Mouse (Mus musculus): ENCODE measurements at regions not wholly inside any gene's neighbourhood (a gene's known extent, or its start where the extent isn't known, plus 50 kb on each side); places are given as distances from the start of the nearest gene placed in this dataset.

DNA sequence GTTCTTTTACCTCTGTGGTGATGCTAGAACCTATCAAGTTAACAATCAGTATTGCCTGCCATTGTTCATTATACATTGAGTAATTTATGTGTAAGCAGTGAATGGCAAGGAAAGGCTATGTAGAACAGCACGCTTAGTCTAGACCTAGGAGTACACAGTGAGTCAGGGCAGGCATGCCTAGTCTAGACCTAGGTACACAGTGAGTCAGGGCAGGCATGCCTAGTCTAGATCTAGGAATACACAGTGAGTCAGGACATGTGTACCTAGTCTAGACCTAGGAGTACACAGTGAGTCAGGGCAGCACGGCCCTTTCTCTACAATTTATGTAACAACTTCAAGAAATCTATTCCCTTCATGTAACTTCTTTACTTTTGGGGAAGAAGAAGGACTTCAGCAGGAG is 347.2 kb downstream of the Tmem232 start:
- no peak for ATAC-seq (ENCODE audit: low FRiP score)
- Histone ChIP-seq H3K36me3 (replicated peaks) (no peaks in the 10 kb centered on the region), H3K27ac (no peak overlapping the region), H3K27me3 (no peaks in the 10 kb centered on the region), H3K9ac (no peak overlapping the region), H3K4me1 (no peaks in the 10 kb centered on the region), H3K4me2 (no peak overlapping the region), H3K9me3 (no peaks in the 10 kb centered on the region), H3K4me3 (replicated peaks) (no peak overlapping the region)
- 88% methylated on average over 2 of the region's 2 CpGs for WGBS

DNA sequence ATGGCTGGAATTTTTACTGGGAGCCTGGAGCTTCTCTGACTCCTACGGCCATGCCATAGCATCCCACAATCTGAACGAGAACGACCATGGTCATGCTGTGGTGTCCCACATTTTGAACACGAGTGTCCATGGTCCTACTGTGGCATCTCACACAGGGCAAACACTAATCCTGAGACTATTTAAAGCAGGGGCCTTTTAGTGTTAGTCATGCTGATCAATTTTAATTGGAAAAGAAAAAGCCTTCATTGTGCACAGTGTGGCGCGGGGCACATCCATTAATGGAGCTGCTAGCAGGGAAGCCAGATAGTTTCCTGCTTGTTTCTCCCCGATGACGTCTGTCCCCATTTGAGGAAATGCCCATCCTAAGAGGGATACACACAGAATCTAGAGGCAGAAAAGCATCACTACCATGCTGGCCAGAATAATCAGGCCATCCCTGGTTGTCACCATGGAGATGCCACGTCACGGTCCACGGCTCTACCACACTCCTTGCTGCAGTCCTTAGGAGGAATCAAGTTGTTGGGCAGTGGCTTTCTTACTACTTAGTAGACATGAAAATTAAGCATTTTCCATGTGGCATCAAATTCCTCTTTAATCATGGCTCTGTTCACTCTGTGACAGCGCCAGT is 348.0 kb downstream of the Tmem232 start:
- ATAC-seq (ENCODE audit: low FRiP score), result no peak
- Histone ChIP-seq H3K9ac (no peak overlapping the region), H3K36me3 (replicated peaks) (no peaks in the 10 kb centered on the region), H3K4me3 (replicated peaks) (no peak overlapping the region), H3K27ac (no peak overlapping the region), H3K4me2 (no peak overlapping the region), H3K27me3 (no peaks in the 10 kb centered on the region), H3K9me3 (no peaks in the 10 kb centered on the region), H3K4me1 (no peaks in the 10 kb centered on the region)
- 78% methylated on average over 12 of the region's 12 CpGs for WGBS

DNA sequence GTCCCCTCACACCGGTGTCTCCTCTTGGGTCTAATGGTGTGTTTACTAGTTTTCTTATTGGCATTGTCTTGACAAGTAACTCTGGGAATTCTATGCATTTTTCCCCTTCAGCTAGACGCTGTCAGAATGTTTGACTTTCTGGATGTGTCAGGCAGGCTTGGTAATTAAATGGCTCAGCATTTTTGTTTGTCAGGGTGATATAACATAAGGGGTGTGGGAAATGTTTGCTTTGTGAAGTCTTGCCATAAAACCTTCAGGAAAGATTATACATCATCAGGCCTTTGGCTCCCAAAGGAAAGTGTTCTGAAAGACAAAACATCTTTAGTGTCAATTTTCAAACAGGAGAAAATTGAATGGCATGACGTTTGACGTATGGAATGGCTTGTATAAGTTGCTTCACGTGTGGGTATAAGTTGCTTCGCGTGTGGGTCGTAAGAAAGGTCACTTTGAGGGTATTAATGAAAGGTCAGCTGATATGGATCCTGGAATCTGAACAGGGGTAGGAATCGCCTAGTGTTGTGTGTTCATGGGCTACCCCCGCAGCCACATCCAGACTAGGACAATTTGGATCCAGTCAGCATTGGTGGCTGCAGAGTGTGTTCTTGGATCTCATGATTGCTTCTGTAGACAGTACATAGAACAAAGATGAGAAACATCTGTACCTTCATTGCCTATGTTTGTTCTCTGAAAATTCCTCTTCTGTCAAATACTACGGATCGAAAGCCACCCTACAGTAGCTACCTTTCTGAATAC is 349.6 kb downstream of the Tmem232 start:
- Histone ChIP-seq H3K27ac (no peak overlapping the region), H3K4me2 (no peak overlapping the region), H3K27me3 (no peaks in the 10 kb centered on the region), H3K36me3 (replicated peaks) (no peaks in the 10 kb centered on the region), H3K4me3 (replicated peaks) (no peak overlapping the region), H3K9me3 (no peaks in the 10 kb centered on the region), H3K4me1 (no peaks in the 10 kb centered on the region), H3K9ac (no peak overlapping the region)
- WGBS, result 82% methylated on average over 12 of the region's 12 CpGs
- ATAC-seq (ENCODE audit: low FRiP score), result no peak

DNA sequence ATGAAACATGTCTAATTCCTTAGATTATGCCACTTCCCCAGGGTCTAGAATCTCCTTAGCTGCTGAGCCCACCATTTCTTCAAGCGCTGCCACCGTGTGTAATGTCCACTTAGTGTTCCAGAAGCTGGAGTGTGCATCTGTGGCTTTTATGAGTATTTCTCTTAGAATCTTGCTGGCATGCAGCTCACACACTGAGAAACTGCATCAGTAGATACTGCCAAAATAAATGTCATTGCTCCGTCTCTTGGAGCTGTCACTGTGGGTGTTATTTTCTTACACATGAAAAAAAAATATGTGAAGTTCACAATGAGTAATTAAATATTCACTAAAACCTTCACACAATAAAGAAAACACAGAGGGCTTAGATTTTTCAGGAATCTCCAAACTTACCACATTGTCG is 345.3 kb upstream of the 4930583I09Rik start:
- Histone ChIP-seq H3K9me3 (no peaks in the 10 kb centered on the region), H3K27me3 (no peaks in the 10 kb centered on the region), H3K4me3 (replicated peaks) (no peak overlapping the region), H3K9ac (no peak overlapping the region), H3K4me1 (no peaks in the 10 kb centered on the region), H3K36me3 (replicated peaks) (no peaks in the 10 kb centered on the region), H3K27ac (no peak overlapping the region), H3K4me2 (no peak overlapping the region)
- ATAC-seq (ENCODE audit: low FRiP score), result no peak
- WGBS, result 81% methylated on average over 4 of the region's 4 CpGs

DNA sequence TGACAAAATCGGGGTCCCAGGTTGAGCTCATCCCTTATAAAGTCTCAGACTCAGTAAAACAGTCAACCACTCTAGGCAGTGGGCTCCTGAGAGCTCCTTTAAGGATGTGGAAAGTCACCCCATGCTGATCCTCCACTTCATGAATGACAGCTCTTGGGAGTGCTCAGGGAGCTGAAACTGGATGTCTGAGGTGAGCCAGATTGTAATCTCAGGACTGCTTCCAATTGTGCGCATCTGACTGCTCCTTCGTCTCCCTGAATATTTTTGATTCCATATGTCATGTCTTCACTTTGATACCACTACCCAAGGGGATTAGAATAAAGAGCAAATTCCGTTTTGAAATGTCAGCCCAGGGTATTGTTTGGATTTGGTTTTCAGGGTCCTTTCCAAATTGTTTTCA is 339.9 kb upstream of the 4930583I09Rik start:
- H3K27ac ChIP-seq, result no peak overlapping the region
- H3K36me3 ChIP-seq (replicated peaks), result no peaks in the 10 kb centered on the region
- no peaks in the 10 kb centered on the region for H3K9me3 ChIP-seq
- no peak overlapping the region for H3K4me3 ChIP-seq (replicated peaks)
- no peak for ATAC-seq (ENCODE audit: low FRiP score)
- H3K4me2 ChIP-seq, result no peak overlapping the region
- H3K27me3 ChIP-seq, result no peaks in the 10 kb centered on the region
- WGBS, result 78% methylated on average over 4 of the region's 4 CpGs
- no peak overlapping the region for H3K9ac ChIP-seq
- no peaks in the 10 kb centered on the region for H3K4me1 ChIP-seq

DNA sequence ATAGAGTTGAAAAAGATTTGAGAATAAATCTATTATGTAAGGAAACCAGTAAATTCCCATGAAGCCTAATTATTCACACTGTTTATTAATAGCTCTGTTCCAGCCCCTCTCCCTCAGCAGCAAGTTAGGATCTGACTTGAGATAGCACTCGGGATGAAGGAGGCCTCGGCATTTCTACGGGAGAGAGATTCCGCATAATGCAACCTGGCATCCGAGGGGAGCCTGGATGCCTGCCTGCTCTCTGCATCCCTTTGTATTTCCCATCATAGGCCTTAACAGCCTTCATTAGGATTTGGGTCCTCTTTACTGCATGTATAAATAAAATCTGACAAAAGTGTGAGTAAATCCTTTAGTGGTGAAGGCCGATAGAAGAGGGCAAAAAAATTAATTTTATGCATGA is 338.2 kb upstream of the 4930583I09Rik start:
- Histone ChIP-seq H3K9me3 (no peaks in the 10 kb centered on the region), H3K27me3 (no peaks in the 10 kb centered on the region), H3K27ac (no peak overlapping the region), H3K36me3 (replicated peaks) (no peaks in the 10 kb centered on the region), H3K4me1 (no peaks in the 10 kb centered on the region), H3K4me3 (replicated peaks) (no peak overlapping the region), H3K4me2 (no peak overlapping the region), H3K9ac (no peak overlapping the region)
- no peak for ATAC-seq (ENCODE audit: low FRiP score)
- WGBS, result 75% methylated on average over 6 of the region's 6 CpGs

DNA sequence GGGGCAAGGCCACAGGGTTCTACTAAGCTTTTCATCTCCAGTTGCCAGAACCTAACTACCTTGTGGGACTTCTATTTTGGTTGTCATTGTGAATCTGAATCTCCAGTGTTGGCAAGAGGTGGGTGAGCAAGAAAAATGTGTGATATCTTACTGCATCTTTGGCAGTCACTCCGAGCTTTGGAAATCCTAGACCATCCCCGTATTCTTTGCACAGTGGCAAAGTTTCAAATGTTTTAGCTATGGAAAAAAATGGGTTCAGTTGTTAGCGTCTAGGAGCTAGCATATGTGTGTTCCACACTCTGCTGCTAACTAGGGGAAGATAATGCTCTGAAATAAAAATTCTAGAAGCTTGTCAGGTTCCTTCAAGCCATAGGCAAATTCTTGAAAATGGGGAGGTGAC is 337.4 kb upstream of the 4930583I09Rik start:
- Histone ChIP-seq H3K27ac (no peak overlapping the region), H3K9ac (no peak overlapping the region), H3K9me3 (no peaks in the 10 kb centered on the region), H3K4me1 (no peaks in the 10 kb centered on the region), H3K27me3 (no peaks in the 10 kb centered on the region), H3K4me2 (no peak overlapping the region), H3K4me3 (replicated peaks) (no peak overlapping the region), H3K36me3 (replicated peaks) (no peaks in the 10 kb centered on the region)
- WGBS, result 89% methylated on average over 3 of the region's 3 CpGs
- no peak for ATAC-seq (ENCODE audit: low FRiP score)

DNA sequence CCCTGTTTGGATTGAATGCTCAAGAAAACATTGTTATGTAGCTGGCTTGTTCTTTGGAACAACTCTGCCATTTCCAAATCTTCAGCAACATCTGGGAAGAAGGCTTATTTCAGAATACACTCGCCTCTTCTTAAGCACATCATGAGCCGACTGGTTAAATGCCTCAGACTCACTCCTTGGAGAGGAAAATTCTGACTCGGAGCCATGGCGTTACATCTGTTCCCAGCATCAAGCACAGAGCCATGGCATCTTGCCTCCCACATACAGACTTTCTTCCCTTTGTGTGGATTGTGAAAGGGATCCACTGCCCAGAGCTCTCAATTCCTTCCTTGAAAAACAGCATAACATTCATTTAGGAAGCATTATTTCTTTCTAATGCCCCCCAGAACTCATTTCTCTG is 334.8 kb upstream of the 4930583I09Rik start:
- WGBS, result 84% methylated on average over 4 of the region's 4 CpGs
- H3K4me1 ChIP-seq, result no peaks in the 10 kb centered on the region
- no peak overlapping the region for H3K4me2 ChIP-seq
- H3K27me3 ChIP-seq, result no peaks in the 10 kb centered on the region
- ATAC-seq (ENCODE audit: low FRiP score), result no peak
- H3K36me3 ChIP-seq (replicated peaks), result no peaks in the 10 kb centered on the region
- no peak overlapping the region for H3K27ac ChIP-seq
- H3K9ac ChIP-seq, result no peak overlapping the region
- H3K4me3 ChIP-seq (replicated peaks), result no peak overlapping the region
- H3K9me3 ChIP-seq, result no peaks in the 10 kb centered on the region

DNA sequence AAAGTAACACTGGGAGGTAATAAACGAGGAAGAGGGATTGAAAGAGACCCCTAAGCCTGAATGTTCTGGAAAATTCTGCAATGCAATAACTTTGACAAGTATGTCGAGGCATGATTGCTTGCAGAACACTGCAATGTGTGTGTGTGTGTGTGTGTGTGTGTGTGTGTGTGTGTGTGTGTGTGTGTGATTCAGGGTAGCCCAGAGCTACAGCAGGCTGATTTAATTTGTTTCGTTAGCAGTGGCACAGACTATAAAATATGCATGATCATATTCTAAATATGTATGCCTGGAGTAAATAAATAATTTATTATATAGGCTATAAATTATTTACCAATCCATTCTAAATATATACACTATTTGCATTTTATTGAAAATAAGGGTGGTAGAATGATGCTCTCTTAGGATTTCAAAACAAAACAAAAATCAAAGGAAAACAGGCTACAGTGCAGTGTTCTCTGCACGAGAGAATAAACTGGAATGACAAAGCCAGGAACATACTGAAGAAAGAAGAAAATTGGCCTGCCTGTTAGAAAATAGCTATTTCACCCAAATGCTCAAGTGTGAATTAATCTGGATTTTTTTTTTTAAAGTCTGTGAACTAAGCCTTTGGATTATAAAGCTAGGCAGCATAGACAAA is 334.2 kb upstream of the 4930583I09Rik start:
- ATAC-seq (ENCODE audit: low FRiP score), result no peak

DNA sequence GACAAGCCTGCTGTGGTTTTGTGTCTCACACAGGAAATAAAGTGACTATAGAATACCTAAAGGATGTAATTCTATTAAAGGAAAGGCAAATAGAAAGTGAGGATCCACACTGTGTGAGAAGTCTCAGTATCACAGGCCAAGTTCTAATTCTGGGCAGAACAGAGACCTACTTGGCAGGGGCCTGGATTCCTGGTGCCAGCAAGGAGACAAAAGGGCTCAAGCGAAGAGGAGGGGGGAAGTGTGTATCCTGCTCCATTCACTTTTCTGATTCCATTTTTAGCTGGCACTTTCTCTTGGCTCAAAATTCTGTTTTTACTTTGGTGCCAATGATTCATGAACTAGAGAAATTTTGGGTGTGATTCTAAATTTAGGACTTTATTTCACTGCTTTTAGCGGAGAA is 310.5 kb upstream of the 4930583I09Rik start:
- Histone ChIP-seq H3K36me3 (replicated peaks) (no peaks in the 10 kb centered on the region), H3K4me3 (replicated peaks) (no peak overlapping the region), H3K4me1 (no peaks in the 10 kb centered on the region), H3K27ac (no peak overlapping the region), H3K9ac (no peak overlapping the region), H3K27me3 (no peaks in the 10 kb centered on the region), H3K9me3 (peaks cover 7% of the 10 kb centered on the region; the same call in 1 of the 2 replicates), H3K4me2 (no peak overlapping the region)
- WGBS, result 91% methylated on average over 2 of the region's 2 CpGs
- ATAC-seq (ENCODE audit: low FRiP score), result no peak

More for the DNA sequence above, 334.2 kb upstream of the 4930583I09Rik start:
- Histone ChIP-seq H3K9me3 (no peaks in the 10 kb centered on the region), H3K4me2 (no peak overlapping the region), H3K27me3 (no peaks in the 10 kb centered on the region), H3K4me3 (replicated peaks) (no peak overlapping the region), H3K9ac (no peak overlapping the region), H3K36me3 (replicated peaks) (no peaks in the 10 kb centered on the region), H3K4me1 (no peaks in the 10 kb centered on the region), H3K27ac (no peak overlapping the region)
- WGBS, result 76% methylated on average over 4 of the region's 4 CpGs

DNA sequence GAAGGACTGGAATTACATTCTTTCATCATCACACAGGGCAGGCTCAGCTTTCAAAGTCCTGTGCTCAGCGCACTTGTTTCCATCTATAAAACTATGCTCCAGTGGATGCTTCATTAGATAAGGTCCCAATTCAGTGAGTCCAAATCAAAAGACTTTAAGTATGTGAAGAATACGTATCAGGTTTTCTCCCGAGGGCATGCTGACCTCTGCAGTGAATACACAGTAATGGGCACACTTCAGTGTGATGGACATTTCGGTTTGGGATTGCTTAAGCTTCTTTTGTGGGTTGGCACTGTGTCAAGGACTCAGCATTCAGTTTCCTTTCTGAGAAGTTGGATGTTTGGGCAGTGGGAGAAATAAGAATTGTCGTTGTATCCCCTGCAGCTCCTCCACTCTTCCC is 278.8 kb upstream of the 4930583I09Rik start:
- Histone ChIP-seq H3K36me3 (replicated peaks) (no peaks in the 10 kb centered on the region), H3K27me3 (no peaks in the 10 kb centered on the region), H3K4me3 (replicated peaks) (no peak overlapping the region), H3K4me2 (no peak overlapping the region), H3K27ac (no peak overlapping the region), H3K9ac (no peak overlapping the region), H3K4me1 (no peaks in the 10 kb centered on the region), H3K9me3 (no peaks in the 10 kb centered on the region)
- ATAC-seq (ENCODE audit: low FRiP score), result peak; percentile 14; the same call in 1 of the 2 replicates
- 66% methylated on average over 5 of the region's 5 CpGs for WGBS

DNA sequence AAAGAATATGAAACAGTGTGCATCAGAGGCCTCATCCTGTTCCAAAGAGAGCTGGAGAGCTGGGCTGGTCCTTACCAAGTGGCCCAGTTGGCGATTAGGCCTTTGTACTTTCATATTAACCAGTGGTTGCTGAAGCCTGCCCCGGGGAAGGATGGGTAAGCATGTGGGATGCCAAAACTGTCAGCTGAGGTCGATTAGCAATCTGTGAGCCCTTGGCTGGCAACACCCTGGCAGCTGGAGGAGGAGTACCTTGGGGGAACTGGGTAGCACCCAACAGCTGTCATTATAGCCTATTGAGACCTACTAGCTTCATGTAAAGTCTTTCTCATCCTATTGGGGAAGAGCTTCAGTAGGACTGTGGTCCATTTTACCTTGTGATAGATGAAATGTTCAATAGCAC is 277.2 kb upstream of the 4930583I09Rik start:
- H3K27ac ChIP-seq, result no peak overlapping the region
- no peak for ATAC-seq (ENCODE audit: low FRiP score)
- H3K9ac ChIP-seq, result no peak overlapping the region
- no peak overlapping the region for H3K4me3 ChIP-seq (replicated peaks)
- no peaks in the 10 kb centered on the region for H3K27me3 ChIP-seq
- no peaks in the 10 kb centered on the region for H3K4me1 ChIP-seq
- H3K36me3 ChIP-seq (replicated peaks), result no peaks in the 10 kb centered on the region
- H3K4me2 ChIP-seq, result no peak overlapping the region
- no peaks in the 10 kb centered on the region for H3K9me3 ChIP-seq
- WGBS, result 81% methylated on average over 3 of the region's 3 CpGs

DNA sequence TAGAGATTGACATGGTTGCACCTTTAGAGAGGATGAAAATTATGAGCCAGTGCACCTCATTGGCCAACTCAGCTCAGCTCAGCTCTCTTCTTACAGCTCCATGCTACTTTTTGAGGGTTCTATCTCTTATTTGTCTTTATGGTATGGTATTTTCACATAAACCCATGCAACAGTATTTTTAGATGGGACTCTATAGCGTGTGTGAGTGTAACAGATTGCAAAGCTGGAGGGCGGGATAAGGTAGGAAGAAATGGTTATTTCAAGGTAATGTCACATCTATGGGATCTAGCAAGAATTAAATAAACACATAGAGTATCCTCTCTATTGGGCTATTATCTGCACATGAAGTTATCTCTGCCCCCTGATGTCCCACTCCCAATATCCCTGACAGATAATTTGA is 269.8 kb upstream of the 4930583I09Rik start:
- no peak overlapping the region for H3K27ac ChIP-seq
- H3K4me2 ChIP-seq, result no peak overlapping the region
- WGBS, result 89% methylated on average over 2 of the region's 2 CpGs
- no peak overlapping the region for H3K4me3 ChIP-seq (replicated peaks)
- H3K4me1 ChIP-seq, result no peaks in the 10 kb centered on the region
- no peaks in the 10 kb centered on the region for H3K27me3 ChIP-seq
- no peak overlapping the region for H3K9ac ChIP-seq
- H3K9me3 ChIP-seq, result no peaks in the 10 kb centered on the region
- no peak for ATAC-seq (ENCODE audit: low FRiP score)
- no peaks in the 10 kb centered on the region for H3K36me3 ChIP-seq (replicated peaks)

Data from forebrain, embryonic 12.5 days (tissue).